8 mouse cellular contexts compared by ENCODE assay signal in genomic region chr8:116944385-116944696, GRCm38 (mm10). TPM values are rescaled to one million over a fixed set of nuclear protein-coding genes. Genes with fewer than 3 reads are reported as not detected.
DNase-seq lines count a peak whose midpoint lies in the region; ATAC-seq and TF ChIP-seq lines count a peak whose summit lies in the region.

No protein-coding gene starts in this region.

- H3K4me1 ChIP-seq in heart, embryonic 10.5 days: peaks cover 47% of the 10 kb centered on the region
- H3K4me1 ChIP-seq in CH12.LX (ENCODE audit: control insufficient read depth in 1 of 2, insufficient read depth in 2 of 2): peaks cover 11 to 39% of the 10 kb centered on the region in 2 experiments
- peaks cover 16% of the 10 kb centered on the region for H3K4me1 ChIP-seq in forebrain, postnatal 0 days (ENCODE audit: insufficient read depth)

- no peaks in the 10 kb centered on the region for H3K27me3 ChIP-seq in heart, embryonic 10.5 days (ENCODE audit: insufficient read depth, poor library complexity, severe bottlenecking)
- H3K27me3 ChIP-seq in CH12.LX (replicated peaks): no peaks in the 10 kb centered on the region
- H3K27me3 ChIP-seq in forebrain, postnatal 0 days (ENCODE audit: insufficient read depth, low read length): no peaks in the 10 kb centered on the region

- TF ChIP-seq EP300 in CH12.LX (IDR thresholded peaks at IDR 0.05; ENCODE audit: low read length): peak; percentile 44; the same call in 1 of the 2 replicates

- peak overlapping the region; percentile 88 for H3K27ac ChIP-seq in heart, embryonic 10.5 days
- H3K27ac ChIP-seq in CH12.LX (ENCODE audit: insufficient read depth, low read depth) (peak overlapping the region; percentile 92), macrophage (peak overlapping the region; percentile 10; the same call in 1 of the 2 replicates)
- no peak overlapping the region for H3K27ac ChIP-seq in forebrain, postnatal 0 days (ENCODE audit: low read depth, low read length)

- H3K4me2 ChIP-seq in CH12.LX (ENCODE audit: insufficient read depth, low read depth, poor library complexity, severe bottlenecking): peak overlapping the region; percentile 98
- peak overlapping the region; percentile 76 for H3K4me2 ChIP-seq in forebrain, postnatal 0 days (ENCODE audit: low read depth)

- H3K36me3 ChIP-seq in heart, embryonic 10.5 days: peaks cover 13% of the 10 kb centered on the region
- H3K36me3 ChIP-seq in CH12.LX (replicated peaks in 1 of 2; ENCODE audit: control insufficient read depth in 1 of 2, insufficient read depth in 1 of 2, low read length in 1 of 2): peaks cover 10 to 33% of the 10 kb centered on the region in 2 experiments
- H3K36me3 ChIP-seq in forebrain, postnatal 0 days (ENCODE audit: insufficient read depth): no peaks in the 10 kb centered on the region
- no peaks in the 10 kb centered on the region for H3K36me3 ChIP-seq in macrophage (ENCODE audit: inconsistent target)

- WGBS in heart, embryonic 10.5 days: 13% methylated on average over 4 of the region's 4 CpGs
- WGBS in forebrain, postnatal 0 days: 19% methylated on average over 4 of the region's 4 CpGs
- WGBS in macrophage (ENCODE audit: missing documents): 6% methylated on average over 4 of the region's 4 CpGs

- no peak for DNase-seq in heart, embryonic 10.5 days (ENCODE audit: low spot score)
- DNase-seq in heart, adult 8-10 months (ENCODE audit: low spot score): no peak
- no peak for DNase-seq in CH12.LX (ENCODE audit: extremely low read depth)
- DNase-seq in forebrain, postnatal 0 days: no peak
- no peak for DNase-seq in adrenal gland, postnatal 25 days
- no peak for DNase-seq in c-Kit-positive CD71-positive TER-119-positive erythroid progenitor cells, embryonic 14.5 days (ENCODE audit: low spot score)
- no peak for DNase-seq in urinary bladder, postnatal 25 days (ENCODE audit: low spot score)

- TF ChIP-seq POLR2A in CH12.LX (IDR thresholded peaks at IDR 0.05; ENCODE audit: low read depth, low read length): no peak

- TF ChIP-seq RAD21 in CH12.LX (IDR thresholded peaks at IDR 0.05; ENCODE audit: low read depth, low read length): no peak

- H3K79me2 ChIP-seq in CH12.LX (replicated peaks; ENCODE audit: control insufficient read depth, extremely low read depth, insufficient read depth, poor library complexity, severe bottlenecking): peaks cover 42% of the 10 kb centered on the region
- H3K79me2 ChIP-seq in macrophage (ENCODE audit: inconsistent target): peaks cover 57% of the 10 kb centered on the region

- H3K9me3 ChIP-seq in heart, embryonic 10.5 days: no peaks in the 10 kb centered on the region
- no peaks in the 10 kb centered on the region for H3K9me3 ChIP-seq in CH12.LX (replicated peaks; ENCODE audit: low read length)
- no peaks in the 10 kb centered on the region for H3K9me3 ChIP-seq in forebrain, postnatal 0 days (ENCODE audit: low read length)

- ATAC-seq in forebrain, postnatal 0 days: no peak

- TF ChIP-seq CTCF in CH12.LX (conservative IDR thresholded peaks at IDR 0.05 in 1 of 2, IDR thresholded peaks at IDR 0.05 in 1 of 2; ENCODE audit: low read depth in 2 of 2, low read length in 2 of 2): no peak
- TF ChIP-seq CTCF in forebrain, postnatal 0 days (IDR thresholded peaks at IDR 0.05; ENCODE audit: low read depth): no peak

- peak overlapping the region; percentile 79; the same call in 1 of the 2 replicates for H3K9ac ChIP-seq in CH12.LX (ENCODE audit: insufficient read depth, low read depth)
- H3K9ac ChIP-seq in forebrain, postnatal 0 days: peak overlapping the region; percentile 90; the same call in 1 of the 2 replicates

- dilution Hi-C loops in CH12.LX (cut with MboI; ENCODE audit: extremely low pct_ligation_motif_present, extremely low pct_unique_long_range_greater_than_20kb, low sequenced_read_pairs): no loop called here

- H3K4me3 ChIP-seq in heart, embryonic 10.5 days: peak overlapping the region; percentile 98
- peak overlapping the region; percentile 69 to 98 (median 98) for H3K4me3 ChIP-seq in CH12.LX (replicated peaks in 1 of 3; ENCODE audit: low read depth in 2 of 3, low read length in 2 of 3, poor library complexity in 1 of 3)
- peak overlapping the region; percentile 100 for H3K4me3 ChIP-seq in forebrain, postnatal 0 days (ENCODE audit: low read depth, low read length)
- peak overlapping the region; percentile 61 for H3K4me3 ChIP-seq in macrophage (ENCODE audit: inconsistent target)

- in situ Hi-C loops in CH12.LX (cut with MboI; ENCODE audit: low pct_ligation_motif_present, low pct_unique_long_range_greater_than_20kb, low sequenced_read_pairs): no loop called here

RNA-seq across cellular contexts. Expression of gene Atmin, which starts 1.1 kb away (rescaled TPM):
- polyA plus RNA-seq in heart, embryonic 10.5 days (2016; fragmentation: Nextera tagmentation; extraction: Ambion mirVana): 8.6 and 11.2 TPM in 2 replicates
- 10 to 100 TPM; 15.9 to 18.0 (median 17.4) TPM for total RNA-seq in heart, adult 8-10 months (2022)
- total RNA-seq in CH12.LX (2012; rRNA removed) (13.5 and 14.8 TPM in 2 replicates), CH12.LX (2014; rRNA removed) (9.3 and 9.4 TPM in 2 replicates)
- polyA plus RNA-seq in CH12.LX (2012; ENCODE audit: insufficient read length, low read depth) (16.0 and 22.0 TPM in 2 replicates), macrophage (2018) (13.1 to 14.3 TPM (median 13.5 TPM) in 3 replicates)
- 24.9 and 39.4 TPM in 2 replicates for total RNA-seq in forebrain, postnatal 0 days (2014; rRNA removed)
- 15.1 and 18.8 TPM in 2 replicates for polyA plus RNA-seq in forebrain, postnatal 0 days (2015; fragmentation: Nextera tagmentation; extraction: Ambion mirVana)
- total RNA-seq in macrophage (2018; cell fraction: chromatin; rRNA removed): 1 to 10 TPM in 21 of 26 experiments, under 1 TPM in 5; 0.24 to 9.6 (median 2.9) TPM
- 10 to 100 TPM in 24 of 26 experiments, 1 to 10 TPM in 2; 7.8 to 23.1 (median 19.0) TPM for total RNA-seq in macrophage (2018; cell fraction: cytosol; rRNA removed)
- 10 to 100 TPM in 15 of 26 experiments, 1 to 10 TPM in 11; 2.7 to 22.7 (median 11.0) TPM for total RNA-seq in macrophage (2018; cell fraction: nucleus; rRNA removed)
- 20.6 and 23.8 TPM in 2 replicates for total RNA-seq in adrenal gland, postnatal 25 days (2021)

RNA-seq across cellular contexts. Expression of gene Cenpn, which starts 22.8 kb away (rescaled TPM):
- 36.9 and 45.5 TPM in 2 replicates for polyA plus RNA-seq in heart, embryonic 10.5 days (2016; fragmentation: Nextera tagmentation; extraction: Ambion mirVana)
- total RNA-seq in heart, adult 8-10 months (2022): under 1 TPM; 0.56 to 0.75 (median 0.63) TPM
- total RNA-seq in CH12.LX (2012; rRNA removed) (26.3 and 28.1 TPM in 2 replicates), CH12.LX (2014; rRNA removed) (51.3 and 52.0 TPM in 2 replicates)
- polyA plus RNA-seq in CH12.LX (2012; ENCODE audit: insufficient read length, low read depth) (44.1 and 45.6 TPM in 2 replicates), macrophage (2018) (2.0 to 6.7 TPM (median 4.5 TPM) in 3 replicates)
- total RNA-seq in forebrain, postnatal 0 days (2014; rRNA removed): 3.6 and 5.2 TPM in 2 replicates
- polyA plus RNA-seq in forebrain, postnatal 0 days (2015; fragmentation: Nextera tagmentation; extraction: Ambion mirVana): 4.7 and 5.9 TPM in 2 replicates
- total RNA-seq in macrophage (2018; cell fraction: chromatin; rRNA removed): 10 to 100 TPM in 1 of 26 experiments, 1 to 10 TPM in 22, under 1 TPM in 1, not detected in 2; 0.66 to 10.2 (median 2.9) TPM
- 1 to 10 TPM in 25 of 26 experiments, under 1 TPM in 1; 0.96 to 3.0 (median 1.9) TPM for total RNA-seq in macrophage (2018; cell fraction: cytosol; rRNA removed)
- 10 to 100 TPM in 1 of 26 experiments, 1 to 10 TPM in 21, under 1 TPM in 3, not detected in 1; 0.35 to 10.8 (median 2.2) TPM for total RNA-seq in macrophage (2018; cell fraction: nucleus; rRNA removed)
- 7.4 and 9.6 TPM in 2 replicates for total RNA-seq in adrenal gland, postnatal 25 days (2021)

RNA-seq across cellular contexts. Expression of gene Cmc2, which starts 23.1 kb away (rescaled TPM):
- 82.0 and 104 TPM in 2 replicates for polyA plus RNA-seq in heart, embryonic 10.5 days (2016; fragmentation: Nextera tagmentation; extraction: Ambion mirVana)
- 10 to 100 TPM; 65.4 to 79.4 (median 70.2) TPM for total RNA-seq in heart, adult 8-10 months (2022)
- total RNA-seq in CH12.LX (2012; rRNA removed) (29.1 and 33.6 TPM in 2 replicates), CH12.LX (2014; rRNA removed) (34.4 and 39.4 TPM in 2 replicates)
- polyA plus RNA-seq in CH12.LX (2012; ENCODE audit: insufficient read length, low read depth) (55.1 and 56.5 TPM in 2 replicates), macrophage (2018) (7.6 to 14.5 TPM (median 13.8 TPM) in 3 replicates)
- 6.9 and 9.5 TPM in 2 replicates for total RNA-seq in forebrain, postnatal 0 days (2014; rRNA removed)
- polyA plus RNA-seq in forebrain, postnatal 0 days (2015; fragmentation: Nextera tagmentation; extraction: Ambion mirVana): 26.8 and 27.9 TPM in 2 replicates
- 1 to 10 TPM in 15 of 26 experiments, under 1 TPM in 2, not detected in 9; 0.41 to 6.3 (median 1.9) TPM for total RNA-seq in macrophage (2018; cell fraction: chromatin; rRNA removed)
- 10 to 100 TPM in 8 of 26 experiments, 1 to 10 TPM in 18; 5.9 to 15.8 (median 9.7) TPM for total RNA-seq in macrophage (2018; cell fraction: cytosol; rRNA removed)
- total RNA-seq in macrophage (2018; cell fraction: nucleus; rRNA removed): 10 to 100 TPM in 1 of 26 experiments, 1 to 10 TPM in 24, under 1 TPM in 1; 0.82 to 10.5 (median 3.9) TPM
- total RNA-seq in adrenal gland, postnatal 25 days (2021): 50.7 and 55.5 TPM in 2 replicates

RNA-seq across cellular contexts. Expression of gene 1700030J22Rik, which starts 34.4 kb away (rescaled TPM):
- polyA plus RNA-seq in heart, embryonic 10.5 days (2016; fragmentation: Nextera tagmentation; extraction: Ambion mirVana): 0.74 and 1.3 TPM in 2 replicates
- under 1 TPM; 0.35 to 0.46 (median 0.39) TPM for total RNA-seq in heart, adult 8-10 months (2022)
- total RNA-seq in CH12.LX (2012; rRNA removed): 0.21 and 0.25 TPM in 2 replicates
- total RNA-seq in CH12.LX (2014; rRNA removed): 0.35 TPM in 1 of 2 replicates, not detected in the other
- polyA plus RNA-seq in CH12.LX (2012; ENCODE audit: insufficient read length, low read depth): 0.46 and 0.64 TPM in 2 replicates
- total RNA-seq in forebrain, postnatal 0 days (2014; rRNA removed): 7.8 and 7.9 TPM in 2 replicates
- 4.3 and 6.5 TPM in 2 replicates for polyA plus RNA-seq in forebrain, postnatal 0 days (2015; fragmentation: Nextera tagmentation; extraction: Ambion mirVana)
- total RNA-seq in macrophage (2018; cell fraction: chromatin; rRNA removed): 1 to 10 TPM in 12 of 26 experiments, under 1 TPM in 10, not detected in 4; 0.29 to 2.5 (median 1.2) TPM
- total RNA-seq in macrophage (2018; cell fraction: cytosol; rRNA removed): 1 to 10 TPM in 11 of 26 experiments, under 1 TPM in 15; 0.14 to 1.4 (median 0.88) TPM
- 1 to 10 TPM in 12 of 26 experiments, under 1 TPM in 13, not detected in 1; 0.36 to 2.5 (median 0.92) TPM for total RNA-seq in macrophage (2018; cell fraction: nucleus; rRNA removed)
- 0.57 to 1.3 TPM (median 0.98 TPM) in 3 replicates for polyA plus RNA-seq in macrophage (2018)
- total RNA-seq in adrenal gland, postnatal 25 days (2021): 2.2 and 3.8 TPM in 2 replicates

RNA-seq across cellular contexts. Expression of gene Gcsh, which starts 49.0 kb away (rescaled TPM):
- polyA plus RNA-seq in heart, embryonic 10.5 days (2016; fragmentation: Nextera tagmentation; extraction: Ambion mirVana): 106 and 140 TPM in 2 replicates
- total RNA-seq in heart, adult 8-10 months (2022): 10 to 100 TPM; 57.7 to 67.7 (median 62.0) TPM
- 31.5 and 45.7 TPM in 2 replicates for total RNA-seq in CH12.LX (2012; rRNA removed)
- total RNA-seq in CH12.LX (2014; rRNA removed): 66.4 and 74.6 TPM in 2 replicates
- polyA plus RNA-seq in CH12.LX (2012; ENCODE audit: insufficient read length, low read depth): 91.7 and 108 TPM in 2 replicates
- 50.2 and 58.5 TPM in 2 replicates for total RNA-seq in forebrain, postnatal 0 days (2014; rRNA removed)
- polyA plus RNA-seq in forebrain, postnatal 0 days (2015; fragmentation: Nextera tagmentation; extraction: Ambion mirVana): 87.0 and 92.0 TPM in 2 replicates
- total RNA-seq in macrophage (2018; cell fraction: chromatin; rRNA removed): 10 to 100 TPM in 4 of 26 experiments, 1 to 10 TPM in 21, under 1 TPM in 1; 0.96 to 17.0 (median 4.1) TPM
- total RNA-seq in macrophage (2018; cell fraction: cytosol; rRNA removed): 10 to 100 TPM; 13.8 to 33.5 (median 25.1) TPM
- total RNA-seq in macrophage (2018; cell fraction: nucleus; rRNA removed): 10 to 100 TPM in 7 of 26 experiments, 1 to 10 TPM in 19; 1.8 to 27.4 (median 7.8) TPM
- 26.8 to 67.0 TPM (median 34.5 TPM) in 3 replicates for polyA plus RNA-seq in macrophage (2018)
- 93.1 and 118 TPM in 2 replicates for total RNA-seq in adrenal gland, postnatal 25 days (2021)
